ENCODE assay signal across 18 mouse cellular contexts in genomic region chr17:28524831-28525430, GRCm38 (mm10). TPM values are rescaled to one million over a fixed set of nuclear protein-coding genes. Genes with fewer than 3 reads are reported as not detected.
DNase-seq lines count a peak whose midpoint lies in the region; ATAC-seq and TF ChIP-seq lines count a peak whose summit lies in the region.
"Had no signal": no experiment of that assay in that cellular context is flagged by ENCODE, and none has a peak within 500 bp of the region (broad histone marks: within the 10 kb centered on the region; RNA-seq: fewer than 3 reads in every experiment).

No protein-coding gene starts in this region.

- 78% methylated on average over 4 of the region's 4 CpGs for WGBS in heart, postnatal 0 days
- WGBS in heart, embryonic 11.5 days (ENCODE audit: insufficient replicate concordance): 72% methylated on average over 4 of the region's 4 CpGs
- WGBS in liver, embryonic 15.5 days (ENCODE audit: insufficient replicate concordance): 26% methylated on average over 4 of the region's 4 CpGs
- WGBS in stomach, postnatal 0 days: 64% methylated on average over 4 of the region's 4 CpGs

- no peak for DNase-seq in heart, postnatal 0 days (ENCODE audit: low spot score)
- no peak for DNase-seq in liver
- peak; percentile 39 for DNase-seq in thymus, postnatal 4 days
- DNase-seq in thymus, adult 18-20 months: no peak
- no peak for DNase-seq in stomach, postnatal 0 days (ENCODE audit: low spot score)
- no peak for DNase-seq in cerebellum, adult 9-11 months
- DNase-seq: adrenal gland, adult 2 months; cerebellum, postnatal 10 days; heart, postnatal 10 days; kidney, postnatal 4 days; midbrain, embryonic 14.5 days had no signal

- H3K36me3 ChIP-seq in heart, postnatal 0 days (replicated peaks; ENCODE audit: control insufficient read depth, insufficient read depth, low read length): no peaks in the 10 kb centered on the region
- no peaks in the 10 kb centered on the region for H3K36me3 ChIP-seq in heart, embryonic 11.5 days (ENCODE audit: control insufficient read depth, insufficient read depth, low read length)
- H3K36me3 ChIP-seq in liver, embryonic 15.5 days (replicated peaks): no peaks in the 10 kb centered on the region
- no peaks in the 10 kb centered on the region for H3K36me3 ChIP-seq in stomach, postnatal 0 days (ENCODE audit: control insufficient read depth, insufficient read depth, low read length)
- H3K36me3 ChIP-seq: hindbrain, embryonic 15.5 days; limb, embryonic 13.5 days had no signal

- H3K27ac ChIP-seq in heart, postnatal 0 days (ENCODE audit: low read depth): 0 out of 2 replicates have a peak overlapping the region, but pooled peaks have one; percentile 3
- H3K27ac ChIP-seq in heart, embryonic 11.5 days (ENCODE audit: low read depth, low read length): no peak overlapping the region
- peak overlapping the region; percentile 57 for H3K27ac ChIP-seq in liver, embryonic 15.5 days (replicated peaks)
- no peak overlapping the region; the same call in 1 of the 2 replicates for H3K27ac ChIP-seq in stomach, postnatal 0 days (replicated peaks)
- H3K27ac ChIP-seq: hindbrain, embryonic 15.5 days; limb, embryonic 13.5 days; macrophage had no signal

- no peaks in the 10 kb centered on the region for H3K9me3 ChIP-seq in heart, postnatal 0 days (replicated peaks; ENCODE audit: control insufficient read depth, low read length)
- no peaks in the 10 kb centered on the region for H3K9me3 ChIP-seq in heart, embryonic 11.5 days (replicated peaks; ENCODE audit: control insufficient read depth, low read length)
- no peaks in the 10 kb centered on the region for H3K9me3 ChIP-seq in liver, embryonic 15.5 days (replicated peaks)
- H3K9me3 ChIP-seq in stomach, postnatal 0 days (ENCODE audit: control insufficient read depth, low read length): no peaks in the 10 kb centered on the region
- H3K9me3 ChIP-seq: hindbrain, embryonic 15.5 days; limb, embryonic 13.5 days had no signal

- no peak overlapping the region; the same call in 1 of the 2 replicates for H3K4me2 ChIP-seq in heart, postnatal 0 days (ENCODE audit: low read depth, low read length)
- no peak overlapping the region for H3K4me2 ChIP-seq in heart, embryonic 11.5 days
- H3K4me2 ChIP-seq in liver, embryonic 15.5 days: peak overlapping the region; percentile 76; the same call in 1 of the 2 replicates
- H3K4me2 ChIP-seq in stomach, postnatal 0 days (replicated peaks; ENCODE audit: low read depth): no peak overlapping the region
- H3K4me2 ChIP-seq: hindbrain, embryonic 15.5 days had no signal

- TF ChIP-seq EP300 in heart, postnatal 0 days (IDR thresholded peaks at IDR 0.05; ENCODE audit: low read depth): no peak
- TF ChIP-seq EP300 in stomach, postnatal 0 days (optimal IDR thresholded peaks at IDR 0.05): no peak

- H3K4me1 ChIP-seq in heart, postnatal 0 days (ENCODE audit: control insufficient read depth, insufficient read depth): peaks cover 7% of the 10 kb centered on the region
- peaks cover 10% of the 10 kb centered on the region; the same call in 1 of the 2 replicates for H3K4me1 ChIP-seq in heart, embryonic 11.5 days (ENCODE audit: control insufficient read depth, insufficient read depth, low read length)
- H3K4me1 ChIP-seq in liver, embryonic 15.5 days (replicated peaks): peaks cover 33% of the 10 kb centered on the region
- peaks cover 14% of the 10 kb centered on the region for H3K4me1 ChIP-seq in stomach, postnatal 0 days (replicated peaks; ENCODE audit: control insufficient read depth, insufficient read depth)

- H3K27me3 ChIP-seq in heart, postnatal 0 days (ENCODE audit: control insufficient read depth, insufficient read depth, low read length): no peaks in the 10 kb centered on the region
- H3K27me3 ChIP-seq in heart, embryonic 11.5 days (ENCODE audit: control insufficient read depth, insufficient read depth, low read length): peaks cover 10% of the 10 kb centered on the region
- peaks cover 46% of the 10 kb centered on the region for H3K27me3 ChIP-seq in liver, embryonic 15.5 days
- H3K27me3 ChIP-seq in stomach, postnatal 0 days (ENCODE audit: control insufficient read depth, insufficient read depth, low read length): no peaks in the 10 kb centered on the region
- H3K27me3 ChIP-seq: limb, embryonic 13.5 days had no signal

- no peak overlapping the region for H3K4me3 ChIP-seq in heart, postnatal 0 days (ENCODE audit: low read depth, low read length)
- no peak overlapping the region for H3K4me3 ChIP-seq in heart, embryonic 11.5 days (ENCODE audit: low read depth, low read length)
- H3K4me3 ChIP-seq in liver, embryonic 15.5 days (replicated peaks): no peak overlapping the region
- H3K4me3 ChIP-seq in stomach, postnatal 0 days (ENCODE audit: low read depth, low read length): no peak overlapping the region
- H3K4me3 ChIP-seq: hindbrain, embryonic 15.5 days; limb, embryonic 13.5 days had no signal

- ATAC-seq in heart, postnatal 0 days (ENCODE audit: insufficient read depth, low read depth): no peak
- ATAC-seq in heart, embryonic 11.5 days (replicated peaks; ENCODE audit: insufficient number of reproducible peaks, low FRiP score, low TSS enrichment): no peak
- ATAC-seq in liver, embryonic 15.5 days (ENCODE audit: insufficient read depth): no peak
- ATAC-seq in stomach, postnatal 0 days (ENCODE audit: low FRiP score, low TSS enrichment): no peak

- H3K9ac ChIP-seq in heart, postnatal 0 days (replicated peaks; ENCODE audit: low read depth, low read length): no peak overlapping the region
- H3K9ac ChIP-seq in heart, embryonic 11.5 days (ENCODE audit: low read depth, low read length): no peak overlapping the region
- H3K9ac ChIP-seq in liver, embryonic 15.5 days: no peak overlapping the region
- no peak overlapping the region for H3K9ac ChIP-seq in stomach, postnatal 0 days (ENCODE audit: low read length)
- H3K9ac ChIP-seq: hindbrain, embryonic 15.5 days; limb, embryonic 13.5 days had no signal

- no peak for TF ChIP-seq CTCF in heart, postnatal 0 days (IDR thresholded peaks at IDR 0.05; ENCODE audit: low read depth)
- TF ChIP-seq CTCF in stomach, postnatal 0 days (IDR thresholded peaks at IDR 0.05; ENCODE audit: low read depth): peak; percentile 43

RNA-seq across cellular contexts. Expression of gene Armc12, which starts 5.7 kb away (rescaled TPM):
- total RNA-seq in heart, postnatal 0 days (2014; rRNA removed; ENCODE audit: low replicate concordance): not detected in 2 replicates
- polyA plus RNA-seq in heart, postnatal 0 days (2015; fragmentation: Nextera tagmentation; extraction: Ambion mirVana): not detected in 2 replicates
- polyA plus RNA-seq in heart, embryonic 11.5 days (2014; fragmentation: Nextera tagmentation; extraction: Ambion mirVana): not detected in 2 replicates
- not detected in 2 replicates for polyA plus RNA-seq in liver, embryonic 15.5 days (2015; fragmentation: Nextera tagmentation; extraction: Ambion mirVana)
- polyA plus RNA-seq in stomach, postnatal 0 days (2015; fragmentation: Nextera tagmentation; extraction: Ambion mirVana): not detected in 2 replicates
- total RNA-seq: adrenal gland, adult 2 months; CH12.LX; heart, postnatal 10 days had no signal
- polyA plus RNA-seq: adrenal gland, adult 2 months; hindbrain, embryonic 15.5 days; limb, embryonic 13.5 days; macrophage; midbrain, embryonic 14.5 days had no signal

RNA-seq across cellular contexts. Expression of gene Fkbp5, which starts 7.6 kb away (rescaled TPM):
- 19.4 and 37.3 TPM in 2 replicates for total RNA-seq in heart, postnatal 0 days (2014; rRNA removed; ENCODE audit: low replicate concordance)
- polyA plus RNA-seq in heart, postnatal 0 days (2015; fragmentation: Nextera tagmentation; extraction: Ambion mirVana): 7.6 and 8.3 TPM in 2 replicates
- polyA plus RNA-seq in heart, embryonic 11.5 days (2014; fragmentation: Nextera tagmentation; extraction: Ambion mirVana): 5.0 and 5.8 TPM in 2 replicates
- polyA plus RNA-seq in liver, embryonic 15.5 days (2015; fragmentation: Nextera tagmentation; extraction: Ambion mirVana): 15.0 and 17.5 TPM in 2 replicates
- polyA plus RNA-seq in stomach, postnatal 0 days (2015; fragmentation: Nextera tagmentation; extraction: Ambion mirVana): 9.2 and 11.8 TPM in 2 replicates

RNA-seq across cellular contexts. Expression of gene Clpsl2, which starts 24.3 kb away (rescaled TPM):
- total RNA-seq in heart, postnatal 0 days (2014; rRNA removed; ENCODE audit: low replicate concordance): not detected in 2 replicates
- not detected in 2 replicates for polyA plus RNA-seq in heart, postnatal 0 days (2015; fragmentation: Nextera tagmentation; extraction: Ambion mirVana)
- not detected in 2 replicates for polyA plus RNA-seq in heart, embryonic 11.5 days (2014; fragmentation: Nextera tagmentation; extraction: Ambion mirVana)
- not detected in 2 replicates for polyA plus RNA-seq in liver, embryonic 15.5 days (2015; fragmentation: Nextera tagmentation; extraction: Ambion mirVana)
- polyA plus RNA-seq in stomach, postnatal 0 days (2015; fragmentation: Nextera tagmentation; extraction: Ambion mirVana): not detected in 2 replicates
- total RNA-seq: adrenal gland, adult 2 months; CH12.LX; heart, postnatal 10 days had no signal
- polyA plus RNA-seq: adrenal gland, adult 2 months; hindbrain, embryonic 15.5 days; limb, embryonic 13.5 days; macrophage; midbrain, embryonic 14.5 days had no signal

RNA-seq across cellular contexts. Expression of gene Clps, which starts 35.6 kb away (rescaled TPM):
- total RNA-seq in heart, postnatal 0 days (2014; rRNA removed; ENCODE audit: low replicate concordance): not detected in 2 replicates
- polyA plus RNA-seq in heart, postnatal 0 days (2015; fragmentation: Nextera tagmentation; extraction: Ambion mirVana): not detected in 2 replicates
- polyA plus RNA-seq in heart, embryonic 11.5 days (2014; fragmentation: Nextera tagmentation; extraction: Ambion mirVana): 0.73 TPM in 1 of 2 replicates, not detected in the other
- 4.2 and 30.4 TPM in 2 replicates for polyA plus RNA-seq in liver, embryonic 15.5 days (2015; fragmentation: Nextera tagmentation; extraction: Ambion mirVana)
- 1,789 and 1,944 TPM in 2 replicates for polyA plus RNA-seq in stomach, postnatal 0 days (2015; fragmentation: Nextera tagmentation; extraction: Ambion mirVana)
- total RNA-seq: adrenal gland, adult 2 months; CH12.LX; heart, postnatal 10 days had no signal
- polyA plus RNA-seq: macrophage; midbrain, embryonic 14.5 days had no signal

RNA-seq across cellular contexts. Expression of gene Lhfpl5, which starts 50.5 kb away (rescaled TPM):
- not detected in 2 replicates for total RNA-seq in heart, postnatal 0 days (2014; rRNA removed; ENCODE audit: low replicate concordance)
- polyA plus RNA-seq in heart, postnatal 0 days (2015; fragmentation: Nextera tagmentation; extraction: Ambion mirVana): 0.07 and 0.10 TPM in 2 replicates
- polyA plus RNA-seq in heart, embryonic 11.5 days (2014; fragmentation: Nextera tagmentation; extraction: Ambion mirVana): 0.14 TPM in 1 of 2 replicates, not detected in the other
- 0.06 and 0.10 TPM in 2 replicates for polyA plus RNA-seq in liver, embryonic 15.5 days (2015; fragmentation: Nextera tagmentation; extraction: Ambion mirVana)
- polyA plus RNA-seq in stomach, postnatal 0 days (2015; fragmentation: Nextera tagmentation; extraction: Ambion mirVana): 0.98 and 1.2 TPM in 2 replicates
- total RNA-seq: heart, postnatal 10 days had no signal
- polyA plus RNA-seq: gonadal fat pad, adult 2 months; macrophage had no signal

Comparison
In these comparisons a context has a peak if more than half of its experiments do, and no peak if none do; other contexts are left out.
1. H3K27ac ChIP-seq: peak in heart, postnatal 0 days (single experiment) and liver, embryonic 15.5 days (single experiment); none in heart, embryonic 11.5 days (single experiment) and stomach, postnatal 0 days (single experiment).